Mouse (Mus musculus): ENCODE data around the gene Slc15a1. TPM values are rescaled to one million over a fixed set of nuclear protein-coding genes. Genes with fewer than 3 reads are reported as not detected.

Gene Slc15a1
- polyA plus RNA-seq, 2 experiments = 0.05 to 0.14 TPM

DNA sequence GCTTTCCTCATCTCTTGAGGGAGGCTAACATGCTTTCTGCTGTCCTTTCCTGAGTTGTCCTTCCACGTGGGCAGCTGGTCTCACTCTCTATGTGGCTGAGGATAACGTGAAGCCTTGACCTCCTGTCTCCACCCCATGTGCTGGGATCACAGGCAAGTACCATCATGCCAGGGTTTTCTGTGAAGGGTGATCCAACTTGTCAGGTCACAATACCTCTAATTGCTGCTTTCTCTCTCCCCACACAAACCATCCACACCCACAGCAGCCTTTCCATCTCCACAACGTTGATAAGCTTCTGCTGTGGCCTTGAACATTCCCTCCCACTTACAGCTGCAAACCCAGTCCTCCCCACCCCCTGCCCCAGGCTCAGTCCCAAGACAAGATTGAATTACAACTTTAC, 51.9 kb downstream of the Slc15a1 start:
- H3K9ac ChIP-seq (ENCODE audit: low read depth, low read length, severe bottlenecking) = no peak overlapping the region
- 60% methylated on average over 3 of the region's 3 CpGs for WGBS
- ATAC-seq (ENCODE audit: low FRiP score, low read depth) (no peak), DNase-seq (ENCODE audit: low spot score) (no peak)
- H3K4me1 ChIP-seq (ENCODE audit: control insufficient read depth, insufficient read depth, low read length) = no peaks in the 10 kb centered on the region
- H3K4me3 ChIP-seq (replicated peaks; ENCODE audit: low read length) = no peak overlapping the region
- no peak overlapping the region for H3K4me2 ChIP-seq (replicated peaks; ENCODE audit: low read depth, low read length, severe bottlenecking)
- no peaks in the 10 kb centered on the region for H3K36me3 ChIP-seq (ENCODE audit: control insufficient read depth, insufficient read depth, low read length)
- no peak overlapping the region for H3K27ac ChIP-seq (replicated peaks; ENCODE audit: low read depth, low read length)
- H3K9me3 ChIP-seq (ENCODE audit: control insufficient read depth, low read length) = no peaks in the 10 kb centered on the region; the same call in 1 of the 2 replicates
- no peak for TF ChIP-seq POLR2A (IDR thresholded peaks at IDR 0.05; ENCODE audit: borderline replicate concordance, extremely low read depth, insufficient read depth, insufficient read length)
- H3K27me3 ChIP-seq (ENCODE audit: control insufficient read depth, insufficient read depth, low read length) = no peaks in the 10 kb centered on the region

DNA sequence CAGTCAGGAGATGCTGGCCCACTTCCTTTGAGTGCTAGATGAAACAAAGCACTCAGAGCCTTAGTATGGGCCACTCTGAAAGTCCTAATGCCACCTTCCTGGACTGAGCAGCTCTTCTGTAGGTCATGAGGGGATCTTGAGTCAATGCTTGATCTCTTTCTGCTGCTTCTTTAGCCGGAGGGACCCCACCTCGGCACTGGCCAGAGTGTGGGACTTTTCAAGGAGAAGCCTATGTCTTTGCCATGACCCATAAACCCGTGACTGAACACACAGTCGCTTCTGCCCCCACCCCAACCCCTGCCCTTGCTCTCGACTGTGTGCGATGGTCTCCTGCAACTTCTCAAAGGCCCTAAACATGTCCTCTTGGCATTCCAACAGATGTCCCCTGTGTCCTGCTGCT, 52.8 kb downstream of the Slc15a1 start:
- no peak overlapping the region for H3K4me2 ChIP-seq (replicated peaks; ENCODE audit: low read depth, low read length, severe bottlenecking)
- DNase-seq (ENCODE audit: low spot score) = no peak
- H3K27ac ChIP-seq (replicated peaks; ENCODE audit: low read depth, low read length) = no peak overlapping the region
- H3K4me3 ChIP-seq (replicated peaks; ENCODE audit: low read length) = no peak overlapping the region
- H3K27me3 ChIP-seq (ENCODE audit: control insufficient read depth, insufficient read depth, low read length) = no peaks in the 10 kb centered on the region
- H3K9me3 ChIP-seq (ENCODE audit: control insufficient read depth, low read length) = no peaks in the 10 kb centered on the region; the same call in 1 of the 2 replicates
- no peaks in the 10 kb centered on the region for H3K36me3 ChIP-seq (ENCODE audit: control insufficient read depth, insufficient read depth, low read length)
- no peak for ATAC-seq (ENCODE audit: low FRiP score, low read depth)
- H3K4me1 ChIP-seq (ENCODE audit: control insufficient read depth, insufficient read depth, low read length) = peaks cover 2% of the 10 kb centered on the region; the same call in 1 of the 2 replicates
- WGBS = 86% methylated on average over 6 of the region's 6 CpGs
- no peak for TF ChIP-seq POLR2A (IDR thresholded peaks at IDR 0.05; ENCODE audit: borderline replicate concordance, extremely low read depth, insufficient read depth, insufficient read length)
- H3K9ac ChIP-seq (ENCODE audit: low read depth, low read length, severe bottlenecking) = no peak overlapping the region

DNA sequence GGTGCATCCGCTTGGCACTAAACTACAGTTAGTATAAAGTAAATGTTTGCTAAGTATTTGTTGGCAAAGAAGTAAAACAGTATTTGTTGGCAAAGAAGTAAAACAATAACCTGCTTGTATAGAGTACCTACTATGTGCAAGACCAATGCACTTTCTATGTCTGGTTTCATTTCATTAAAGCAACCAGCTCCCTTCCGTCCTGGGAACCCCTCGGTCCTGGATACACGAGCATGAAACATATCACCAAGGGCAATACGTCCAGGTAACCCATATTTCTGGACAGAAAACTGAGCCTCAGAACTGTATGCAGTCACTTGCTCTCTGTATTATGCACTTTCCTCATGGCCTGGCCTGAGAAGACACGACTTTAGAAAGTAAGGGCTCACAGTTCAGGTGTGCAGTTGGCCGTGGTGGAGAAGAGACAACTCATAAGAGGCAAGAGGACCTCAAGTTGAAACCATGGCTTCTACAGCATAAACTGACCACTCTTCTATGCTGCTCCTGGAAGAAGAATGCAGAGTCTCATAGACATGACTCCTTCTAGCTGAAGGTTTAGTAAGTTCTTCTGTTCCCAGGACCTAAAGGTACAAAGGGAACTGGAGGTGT, 53.5 kb downstream of the Slc15a1 start:
- no peak overlapping the region for H3K4me2 ChIP-seq (replicated peaks; ENCODE audit: low read depth, low read length, severe bottlenecking)
- no peak for TF ChIP-seq POLR2A (IDR thresholded peaks at IDR 0.05; ENCODE audit: borderline replicate concordance, extremely low read depth, insufficient read depth, insufficient read length)
- H3K9me3 ChIP-seq (ENCODE audit: control insufficient read depth, low read length) = no peaks in the 10 kb centered on the region; the same call in 1 of the 2 replicates
- 71% methylated on average over 7 of the region's 7 CpGs for WGBS
- DNase-seq (ENCODE audit: low spot score) (no peak), ATAC-seq (ENCODE audit: low FRiP score, low read depth) (no peak)
- H3K9ac ChIP-seq (ENCODE audit: low read depth, low read length, severe bottlenecking) = no peak overlapping the region
- H3K27ac ChIP-seq (replicated peaks; ENCODE audit: low read depth, low read length) = no peak overlapping the region
- no peak overlapping the region for H3K4me3 ChIP-seq (replicated peaks; ENCODE audit: low read length)
- H3K36me3 ChIP-seq (ENCODE audit: control insufficient read depth, insufficient read depth, low read length) = no peaks in the 10 kb centered on the region
- H3K4me1 ChIP-seq (ENCODE audit: control insufficient read depth, insufficient read depth, low read length) = peaks cover 4% of the 10 kb centered on the region; the same call in 1 of the 2 replicates
- H3K27me3 ChIP-seq (ENCODE audit: control insufficient read depth, insufficient read depth, low read length) = no peaks in the 10 kb centered on the region

DNA sequence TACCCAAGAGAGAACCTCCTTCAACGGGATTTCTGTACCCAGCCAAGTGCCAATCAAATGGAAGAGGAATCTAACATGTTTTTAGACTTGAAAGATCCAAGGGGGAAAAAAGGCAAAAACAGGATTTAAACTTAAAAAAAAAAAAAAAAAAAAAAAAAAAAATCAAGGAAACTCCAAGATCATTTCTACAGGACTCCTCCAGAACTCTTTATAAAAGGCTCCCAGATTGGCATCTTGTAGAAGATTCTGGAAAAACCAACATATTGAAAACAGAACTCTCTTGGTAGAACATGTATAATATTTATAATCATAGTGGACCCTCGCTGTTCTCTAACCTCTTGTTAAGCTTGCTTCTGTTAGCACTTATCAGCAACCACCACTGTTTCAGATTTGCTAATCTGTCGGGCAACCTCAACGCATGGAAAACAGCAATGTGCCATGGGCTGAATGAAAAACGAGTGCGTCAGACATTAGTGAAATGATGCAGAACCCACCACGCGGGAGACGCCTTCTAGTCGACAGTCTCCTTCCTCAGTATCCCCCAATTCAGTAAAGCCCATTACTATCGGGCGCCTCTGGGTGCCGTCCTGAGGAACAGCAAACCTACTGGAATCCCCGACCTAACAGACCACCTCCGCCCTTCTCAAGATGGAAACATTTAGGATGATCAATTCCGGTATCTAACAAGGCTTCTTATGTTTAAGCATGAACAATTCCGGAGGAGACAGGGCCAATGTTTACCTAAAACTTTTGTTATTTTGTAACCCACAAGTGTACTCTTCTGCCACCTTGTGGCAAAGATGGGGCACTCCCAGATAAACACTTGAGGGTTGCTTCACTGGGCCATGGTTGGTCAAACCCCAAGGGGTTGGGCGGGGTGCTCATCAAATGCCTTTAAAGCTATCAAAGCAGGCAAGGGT, 54.3 kb downstream of the Slc15a1 start:
- Histone ChIP-seq H3K36me3 (ENCODE audit: control insufficient read depth, insufficient read depth, low read length) (no peaks in the 10 kb centered on the region), H3K27ac (replicated peaks; ENCODE audit: low read depth, low read length) (no peak overlapping the region), H3K9me3 (ENCODE audit: control insufficient read depth, low read length) (no peaks in the 10 kb centered on the region; the same call in 1 of the 2 replicates), H3K4me3 (replicated peaks; ENCODE audit: low read length) (0 out of 2 replicates have a peak overlapping the region, but pooled peaks have one; percentile 17), H3K9ac (ENCODE audit: low read depth, low read length, severe bottlenecking) (peak overlapping the region; percentile 32; the same call in 1 of the 2 replicates), H3K4me2 (replicated peaks; ENCODE audit: low read depth, low read length, severe bottlenecking) (peak overlapping the region; percentile 44), H3K4me1 (ENCODE audit: control insufficient read depth, insufficient read depth, low read length) (peaks cover 4% of the 10 kb centered on the region; the same call in 1 of the 2 replicates), H3K27me3 (ENCODE audit: control insufficient read depth, insufficient read depth, low read length) (no peaks in the 10 kb centered on the region)
- TF ChIP-seq POLR2A (IDR thresholded peaks at IDR 0.05; ENCODE audit: borderline replicate concordance, extremely low read depth, insufficient read depth, insufficient read length) = no peak
- WGBS = 20% methylated on average over 18 of the region's 18 CpGs
- peak; percentile 43; the same call in 1 of the 2 replicates for ATAC-seq (ENCODE audit: low FRiP score, low read depth)
- DNase-seq (ENCODE audit: low spot score) = peak; percentile 77

DNA sequence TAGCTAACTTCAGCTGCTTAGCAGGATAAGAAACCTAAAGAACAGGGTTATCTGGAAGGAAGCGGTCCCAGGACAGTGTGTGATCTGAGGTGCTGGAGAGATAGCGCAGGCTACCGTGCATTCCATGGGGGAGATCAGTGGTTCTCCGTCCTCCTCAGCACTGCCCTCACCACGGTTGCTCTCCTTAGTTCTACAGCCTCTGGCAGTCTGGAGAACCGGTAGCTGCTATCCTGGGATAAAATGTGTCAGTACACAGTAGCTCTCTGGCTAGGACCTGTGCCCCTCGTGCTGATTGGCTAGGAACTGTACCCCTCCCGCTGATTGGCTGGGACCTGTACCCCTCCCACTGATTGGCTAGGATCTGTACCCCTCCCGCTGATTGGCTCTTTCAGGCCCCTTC, 58.1 kb downstream of the Slc15a1 start:
- Histone ChIP-seq H3K4me1 (ENCODE audit: control insufficient read depth, insufficient read depth, low read length) (peaks cover 4% of the 10 kb centered on the region; the same call in 1 of the 2 replicates), H3K27me3 (ENCODE audit: control insufficient read depth, insufficient read depth, low read length) (no peaks in the 10 kb centered on the region), H3K9me3 (ENCODE audit: control insufficient read depth, low read length) (no peaks in the 10 kb centered on the region), H3K36me3 (ENCODE audit: control insufficient read depth, insufficient read depth, low read length) (no peaks in the 10 kb centered on the region), H3K27ac (replicated peaks; ENCODE audit: low read depth, low read length) (no peak overlapping the region), H3K9ac (ENCODE audit: low read depth, low read length, severe bottlenecking) (no peak overlapping the region), H3K4me3 (replicated peaks; ENCODE audit: low read length) (no peak overlapping the region), H3K4me2 (replicated peaks; ENCODE audit: low read depth, low read length, severe bottlenecking) (no peak overlapping the region)
- no peak for TF ChIP-seq POLR2A (IDR thresholded peaks at IDR 0.05; ENCODE audit: borderline replicate concordance, extremely low read depth, insufficient read depth, insufficient read length)
- WGBS = 16% methylated on average over 9 of the region's 9 CpGs
- DNase-seq (ENCODE audit: low spot score) = peak; percentile 24
- peak; percentile 85 for ATAC-seq (ENCODE audit: low FRiP score, low read depth)

All from limb, embryonic 14.5 days (tissue).